Comparison of ENCODE assay signal across 11 mouse cellular contexts in the genomic region with DNA sequence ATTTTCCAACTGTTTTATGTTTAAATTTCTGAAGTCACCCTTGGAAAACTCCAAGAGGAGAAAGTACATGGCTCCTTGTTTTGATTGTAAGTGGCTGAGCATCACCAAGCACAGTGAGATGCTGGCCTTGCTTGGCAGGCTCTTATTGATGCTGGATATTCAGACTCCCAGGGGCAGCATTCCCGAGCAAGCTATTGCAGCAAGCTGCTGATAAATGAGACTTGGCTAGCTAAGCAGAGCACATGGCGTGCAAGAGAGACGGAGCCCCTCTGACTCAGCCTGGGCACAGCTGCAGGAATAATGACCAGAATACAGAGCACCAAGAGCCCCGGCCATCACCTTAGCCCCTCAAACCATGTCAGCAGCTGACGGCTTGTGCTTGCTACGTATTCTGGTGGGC.
DNase-seq lines count a peak whose midpoint lies in the region; ATAC-seq lines count a peak whose summit lies in the region.
"Had no signal": no experiment of that assay in that cellular context is flagged by ENCODE, and none has a peak within 500 bp of the region (broad histone marks: within the 10 kb centered on the region; RNA-seq: fewer than 3 reads in every experiment).

No protein-coding gene starts in this region.

- peak; percentile 65 to 84 for DNase-seq in heart, adult 18-20 months
- peak; percentile 68 for DNase-seq in NIH3T3 (ENCODE audit: low read depth)
- DNase-seq in gastrocnemius, postnatal 25 days: peak; percentile 69
- DNase-seq in frontal cortex, postnatal 10 days (ENCODE audit: low spot score in 2 of 2): no peak
- no peak for DNase-seq in kidney, postnatal 36 days
- DNase-seq: adrenal gland, adult 8-10 months had no signal

- H3K36me3 ChIP-seq in heart, embryonic 12.5 days: no peaks in the 10 kb centered on the region
- no peaks in the 10 kb centered on the region for H3K36me3 ChIP-seq in lung, embryonic 16.5 days (ENCODE audit: control insufficient read depth, insufficient read depth, low read length)
- peaks cover 3% of the 10 kb centered on the region; the same call in 1 of the 2 replicates for H3K36me3 ChIP-seq in kidney, embryonic 14.5 days (ENCODE audit: control insufficient read depth, insufficient read depth, low read length)
- H3K36me3 ChIP-seq: stomach, embryonic 15.5 days had no signal

- peaks cover 96% of the 10 kb centered on the region for H3K27me3 ChIP-seq in heart, embryonic 12.5 days (replicated peaks)
- H3K27me3 ChIP-seq in lung, embryonic 16.5 days (ENCODE audit: control insufficient read depth, insufficient read depth, low read depth, low read length): no peaks in the 10 kb centered on the region
- no peaks in the 10 kb centered on the region for H3K27me3 ChIP-seq in kidney, embryonic 14.5 days (ENCODE audit: control insufficient read depth, insufficient read depth, low read length)
- H3K27me3 ChIP-seq: stomach, embryonic 15.5 days had no signal

- no peak overlapping the region for H3K27ac ChIP-seq in heart, embryonic 12.5 days (ENCODE audit: poor library complexity, severe bottlenecking)
- H3K27ac ChIP-seq in lung, embryonic 16.5 days (ENCODE audit: low read length): 0 out of 2 replicates have a peak overlapping the region, but pooled peaks have one; percentile 20
- H3K27ac ChIP-seq in kidney, embryonic 14.5 days (ENCODE audit: low read depth, low read length): no peak overlapping the region
- H3K27ac ChIP-seq: stomach, embryonic 15.5 days had no signal

- no peaks in the 10 kb centered on the region for H3K4me1 ChIP-seq in heart, embryonic 12.5 days (replicated peaks)
- H3K4me1 ChIP-seq in lung, embryonic 16.5 days (replicated peaks; ENCODE audit: control insufficient read depth, insufficient read depth, low read length): peaks cover 5% of the 10 kb centered on the region; the same call in 1 of the 2 replicates
- H3K4me1 ChIP-seq in kidney, embryonic 14.5 days (ENCODE audit: control insufficient read depth, insufficient read depth, low read length): no peaks in the 10 kb centered on the region
- H3K4me1 ChIP-seq: stomach, embryonic 15.5 days had no signal

- 62% methylated on average over 6 of the region's 6 CpGs for WGBS in heart, embryonic 12.5 days
- 38% methylated on average over 6 of the region's 6 CpGs for WGBS in lung, embryonic 16.5 days
- WGBS in kidney, embryonic 14.5 days: 62% methylated on average over 6 of the region's 6 CpGs

- no peak overlapping the region for H3K4me2 ChIP-seq in heart, embryonic 12.5 days
- H3K4me2 ChIP-seq in lung, embryonic 16.5 days (ENCODE audit: low read depth, low read length): no peak overlapping the region
- H3K4me2 ChIP-seq in kidney, embryonic 14.5 days (replicated peaks; ENCODE audit: low read depth, low read length): no peak overlapping the region
- H3K4me2 ChIP-seq: stomach, embryonic 15.5 days had no signal

- H3K9me3 ChIP-seq in heart, embryonic 12.5 days (replicated peaks): no peaks in the 10 kb centered on the region
- no peaks in the 10 kb centered on the region for H3K9me3 ChIP-seq in lung, embryonic 16.5 days (ENCODE audit: control insufficient read depth, low read length)
- H3K9me3 ChIP-seq in kidney, embryonic 14.5 days (ENCODE audit: control insufficient read depth, low read length): no peaks in the 10 kb centered on the region
- H3K9me3 ChIP-seq: stomach, embryonic 15.5 days had no signal

- no peak for ATAC-seq in heart, embryonic 12.5 days (ENCODE audit: insufficient number of reproducible peaks, low FRiP score)
- ATAC-seq in lung, embryonic 16.5 days (ENCODE audit: low read depth): peak; percentile 79
- ATAC-seq in kidney, embryonic 14.5 days (ENCODE audit: low FRiP score, low TSS enrichment): no peak

- H3K4me3 ChIP-seq in heart, embryonic 12.5 days: no peak overlapping the region
- no peak overlapping the region for H3K4me3 ChIP-seq in lung, embryonic 16.5 days (ENCODE audit: low read length)
- H3K4me3 ChIP-seq in kidney, embryonic 14.5 days (ENCODE audit: low read length): no peak overlapping the region
- H3K4me3 ChIP-seq: myocyte; stomach, embryonic 15.5 days had no signal

- no peak overlapping the region for H3K9ac ChIP-seq in heart, embryonic 12.5 days
- no peak overlapping the region for H3K9ac ChIP-seq in lung, embryonic 16.5 days (ENCODE audit: low read length)
- H3K9ac ChIP-seq in kidney, embryonic 14.5 days (ENCODE audit: low read depth, low read length): no peak overlapping the region
- H3K9ac ChIP-seq: stomach, embryonic 15.5 days had no signal

Comparison
In these comparisons a context has a peak if more than half of its experiments do, and no peak if none do; other contexts are left out.
1. DNase-seq: peak in heart, adult 18-20 months (2 of 2), NIH3T3 (single experiment) and gastrocnemius, postnatal 25 days (single experiment); none in frontal cortex, postnatal 10 days (0 of 2) and kidney, postnatal 36 days (0 of 2).